Mouse (Mus musculus) retina, embryonic 14.5 days (tissue): ENCODE data around the gene C1qtnf12.

ENCODE experiments used
- DNase-seq: peaks from one replicate; pipeline ENCODE4 v3.0.0-alpha.2; 2015; ENCODE audit warnings: low spot score

The C1qtnf12 gene

GRCm38 (mm10) chr4:155962167-155962971 is at the start of gene C1qtnf12:
Gene C1qtnf12 (plus strand): TSS chr4:155962318.
- peak; percentile 55 for DNase-seq

GRCm38 (mm10) chr4:155932031-155932430 is 30.1 kb upstream of the C1qtnf12 start:
- no peak for DNase-seq

GRCm38 (mm10) chr4:155943049-155943452 is 19.1 kb upstream of the C1qtnf12 start:
- DNase-seq, result no peak

- DNase-seq, result peak; percentile 97
These were observed 18.4 kb upstream of the C1qtnf12 start, which contains the start of gene Ube2j2 for GRCm38 (mm10) chr4:155943534-155944249. Gene Ube2j2 (plus strand): TSS chr4:155943831.

- no peak for DNase-seq
These were observed 17.8 kb upstream of the C1qtnf12 start for GRCm38 (mm10) chr4:155944271-155944670.

- no peak for DNase-seq
These were observed 15.0 kb upstream of the C1qtnf12 start for GRCm38 (mm10) chr4:155947094-155947493.

- DNase-seq, result no peak
These were observed 6.6 kb upstream of the C1qtnf12 start for GRCm38 (mm10) chr4:155955491-155955890.

- DNase-seq, result peak; percentile 92
These were observed 2.8 kb upstream of the C1qtnf12 start for GRCm38 (mm10) chr4:155959275-155959674.

GRCm38 (mm10) chr4:155963106-155963505 is 988 bp downstream of the C1qtnf12 start:
- DNase-seq, result no peak

GRCm38 (mm10) chr4:155964396-155964795 is 2.3 kb downstream of the C1qtnf12 start:
- DNase-seq, result no peak

- DNase-seq, result no peak
These were observed 7.0 kb downstream of the C1qtnf12 start for GRCm38 (mm10) chr4:155969043-155969653.

- DNase-seq, result no peak
These were observed 8.2 kb downstream of the C1qtnf12 start for GRCm38 (mm10) chr4:155970286-155970685.

- DNase-seq, result no peak
These were observed 10.5 kb downstream of the C1qtnf12 start for GRCm38 (mm10) chr4:155972651-155973050.

GRCm38 (mm10) chr4:155973239-155973638 is 11.1 kb downstream of the C1qtnf12 start:
- no peak for DNase-seq

GRCm38 (mm10) chr4:155981436-155982082 is 19.4 kb downstream of the C1qtnf12 start:
- no peak for DNase-seq

GRCm38 (mm10) chr4:155983788-155984187 is 21.7 kb downstream of the C1qtnf12 start:
- no peak for DNase-seq

- no peak for DNase-seq
These were observed 29.2 kb downstream of the C1qtnf12 start for GRCm38 (mm10) chr4:155991211-155991907.

GRCm38 (mm10) chr4:155991908-155992230 is 29.8 kb downstream of the C1qtnf12 start:
- DNase-seq, result no peak

- DNase-seq, result peak; percentile 91
These were observed 30.3 kb downstream of the C1qtnf12 start, which contains the start of the genes B3galt6 and Sdf4 for GRCm38 (mm10) chr4:155992241-155992905. Gene B3galt6 (minus strand): TSS chr4:155992649. Gene Sdf4 (plus strand): TSS chr4:155992872.

GRCm38 (mm10) chr4:155992906-155993547 is 30.9 kb downstream of the C1qtnf12 start:
- peak; percentile 97 for DNase-seq
